Mouse (Mus musculus) bone marrow macrophage, adult 2 months (primary cell): ENCODE results near the gene Cab39.

Source experiments
- CTCF ChIP-seq: IDR thresholded peaks from 2 replicates; pipeline ENCODE4 v1.5.1; 2012; ENCODE audit warnings: low read depth, mild to moderate bottlenecking, low read length, moderate library complexity
- POLR2A ChIP-seq: IDR thresholded peaks from 2 replicates; pipeline ENCODE4 v1.6.1; 2012; ENCODE audit warnings: mild to moderate bottlenecking, low read depth, low read length, borderline replicate concordance

GRCm38 (mm10) chr1:85870001-85870400 lies 76.8 kb downstream of the Cab39 start:
- TF ChIP-seq CTCF (no peak), POLR2A (no peak)
